In the genomic region with DNA sequence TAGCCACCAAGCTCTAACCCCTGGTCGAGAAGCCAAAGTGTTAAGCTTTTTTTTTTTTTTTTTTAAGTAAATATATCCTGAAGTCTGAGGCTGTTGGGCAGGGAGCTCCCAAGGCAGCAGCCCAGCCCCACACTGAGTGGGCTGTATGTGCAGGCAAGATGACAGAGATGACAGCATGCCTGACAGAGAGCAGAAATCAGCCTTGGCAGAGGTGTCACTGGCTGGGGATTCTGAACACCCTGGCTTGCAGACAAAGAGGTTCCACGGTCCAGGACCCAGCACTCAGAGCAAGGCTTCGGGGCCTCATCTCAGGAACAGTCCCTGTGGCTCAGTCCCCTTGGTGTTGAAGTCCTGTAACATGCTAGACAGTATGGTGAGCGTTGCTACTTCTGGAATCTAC, we compare ENCODE assay signal across 10 mouse cellular contexts. TPM values are rescaled to one million over a fixed set of nuclear protein-coding genes. Genes with fewer than 3 reads are reported as not detected.
DNase-seq lines count a peak whose midpoint lies in the region; ATAC-seq lines count a peak whose summit lies in the region.
"Had no signal": no experiment of that assay in that cellular context is flagged by ENCODE, and none has a peak within 500 bp of the region (broad histone marks: within the 10 kb centered on the region; RNA-seq: fewer than 3 reads in every experiment).

No protein-coding gene starts in this region.

- peak overlapping the region; percentile 95 for H3K27ac ChIP-seq in kidney, embryonic 15.5 days

- no peak overlapping the region for H3K9ac ChIP-seq in kidney, embryonic 15.5 days
- H3K9ac ChIP-seq: liver, embryonic 12.5 days had no signal

- DNase-seq in kidney, postnatal 25 days, result no peak
- DNase-seq in brain, adult 2 months (ENCODE audit: low read depth, low spot score), result peak; percentile 69
- peak; percentile 43 for DNase-seq in gastrocnemius, postnatal 14 days
- DNase-seq in layer of hippocampus, postnatal 14 days (ENCODE audit: low spot score in 2 of 2), result peak; percentile 53 to 76
- no peak for DNase-seq in cerebellum, adult 9-10 months
- no peak for DNase-seq in ovary, postnatal 36 days (ENCODE audit: low spot score)

- no peak overlapping the region for H3K4me3 ChIP-seq in kidney, embryonic 15.5 days (replicated peaks)
- H3K4me3 ChIP-seq: liver, embryonic 12.5 days had no signal

- no peak overlapping the region for H3K4me2 ChIP-seq in kidney, embryonic 15.5 days
- H3K4me2 ChIP-seq: liver, embryonic 12.5 days had no signal

- H3K36me3 ChIP-seq in kidney, embryonic 15.5 days, result no peaks in the 10 kb centered on the region
- H3K36me3 ChIP-seq: liver, embryonic 12.5 days had no signal

- intact Hi-C loops in gastrocnemius, postnatal 14 days (cut with DNase I; ENCODE audit: low total_unique reads), result no loop called here

- no peak for ATAC-seq in kidney, embryonic 15.5 days (replicated peaks; ENCODE audit: low FRiP score)
- ATAC-seq in megakaryocyte progenitor cell, adult 5-6 weeks (replicated peaks; ENCODE audit: poor library complexity), result no peak
- ATAC-seq: liver, embryonic 12.5 days had no signal

- no peaks in the 10 kb centered on the region for H3K9me3 ChIP-seq in kidney, embryonic 15.5 days (replicated peaks)
- H3K9me3 ChIP-seq: liver, embryonic 12.5 days had no signal

- no peaks in the 10 kb centered on the region for H3K27me3 ChIP-seq in kidney, embryonic 15.5 days
- H3K27me3 ChIP-seq: liver, embryonic 12.5 days had no signal

- WGBS in kidney, embryonic 15.5 days, result 44% methylated on average over 4 of the region's 4 CpGs

- H3K4me1 ChIP-seq in kidney, embryonic 15.5 days, result peaks cover 62% of the 10 kb centered on the region

RNA-seq across cellular contexts. Expression of gene Ccdc33, which starts 41.2 kb away (rescaled TPM):
- polyA plus RNA-seq in kidney, embryonic 15.5 days (2015; fragmentation: Nextera tagmentation; extraction: Ambion mirVana), result 0.29 and 0.44 TPM in 2 replicates
- not detected for total RNA-seq in gastrocnemius, postnatal 14 days (2021)
- 1 to 10 TPM in 1 of 2 experiments, under 1 TPM in 1; 0.64 to 1.7 TPM for total RNA-seq in layer of hippocampus, postnatal 14 days (2021)
- not detected in 2 replicates for total RNA-seq in megakaryocyte progenitor cell, adult 5-6 weeks (2015)
- not detected in 2 replicates for total RNA-seq in megakaryocyte progenitor cell, adult 5-6 weeks (2017)
- total RNA-seq: gastrocnemius, postnatal 4 days had no signal
- polyA plus RNA-seq: liver, embryonic 12.5 days had no signal

RNA-seq across cellular contexts. Expression of gene Islr, which starts 44.3 kb away (rescaled TPM):
- 78.7 and 94.7 TPM in 2 replicates for polyA plus RNA-seq in kidney, embryonic 15.5 days (2015; fragmentation: Nextera tagmentation; extraction: Ambion mirVana)
- 10 to 100 TPM; 58.1 to 77.5 TPM for total RNA-seq in gastrocnemius, postnatal 14 days (2021)
- 10 to 100 TPM; 10.8 to 15.5 TPM for total RNA-seq in layer of hippocampus, postnatal 14 days (2021)
- 0.07 TPM in 1 of 2 replicates, not detected in the other for total RNA-seq in megakaryocyte progenitor cell, adult 5-6 weeks (2015)
- total RNA-seq in megakaryocyte progenitor cell, adult 5-6 weeks (2017), result 0.81 TPM in 1 of 2 replicates, not detected in the other

RNA-seq across cellular contexts. Expression of gene Islr2, which starts 44.3 kb away (rescaled TPM):
- 0.39 and 0.51 TPM in 2 replicates for polyA plus RNA-seq in kidney, embryonic 15.5 days (2015; fragmentation: Nextera tagmentation; extraction: Ambion mirVana)
- total RNA-seq in gastrocnemius, postnatal 14 days (2021), result 1 to 10 TPM; 3.1 to 5.8 TPM
- 100 to 1,000 TPM; 193 to 208 TPM for total RNA-seq in layer of hippocampus, postnatal 14 days (2021)
- not detected in 2 replicates for total RNA-seq in megakaryocyte progenitor cell, adult 5-6 weeks (2015)
- not detected in 2 replicates for total RNA-seq in megakaryocyte progenitor cell, adult 5-6 weeks (2017)

Comparison
In these comparisons a context has a peak if more than half of its experiments do, and no peak if none do; other contexts are left out.
1. DNase-seq: peak in brain, adult 2 months (single experiment), gastrocnemius, postnatal 14 days (single experiment) and layer of hippocampus, postnatal 14 days (2 of 2); none in kidney, postnatal 25 days (0 of 2), cerebellum, adult 9-10 months (single experiment) and ovary, postnatal 36 days (single experiment).
2. RNA of gene Islr, which starts 44.3 kb away (total RNA-seq): 58.1 to 77.5 TPM in gastrocnemius, postnatal 14 days and 10.8 to 15.5 TPM in layer of hippocampus, postnatal 14 days; 0.07 to 0.81 TPM in megakaryocyte progenitor cell, adult 5-6 weeks; every median in the first group is over 4 times any median in the second.
3. RNA of gene Islr2, which starts 44.3 kb away (total RNA-seq): 193 to 208 TPM in layer of hippocampus, postnatal 14 days; 3.1 to 5.8 TPM in gastrocnemius, postnatal 14 days and not detected in megakaryocyte progenitor cell, adult 5-6 weeks; every median in the first group is over 10 times any median in the second.